Mouse (Mus musculus): Measurements from ENCODE around the gene Gm11562.

Gm11562 gene

DNA sequence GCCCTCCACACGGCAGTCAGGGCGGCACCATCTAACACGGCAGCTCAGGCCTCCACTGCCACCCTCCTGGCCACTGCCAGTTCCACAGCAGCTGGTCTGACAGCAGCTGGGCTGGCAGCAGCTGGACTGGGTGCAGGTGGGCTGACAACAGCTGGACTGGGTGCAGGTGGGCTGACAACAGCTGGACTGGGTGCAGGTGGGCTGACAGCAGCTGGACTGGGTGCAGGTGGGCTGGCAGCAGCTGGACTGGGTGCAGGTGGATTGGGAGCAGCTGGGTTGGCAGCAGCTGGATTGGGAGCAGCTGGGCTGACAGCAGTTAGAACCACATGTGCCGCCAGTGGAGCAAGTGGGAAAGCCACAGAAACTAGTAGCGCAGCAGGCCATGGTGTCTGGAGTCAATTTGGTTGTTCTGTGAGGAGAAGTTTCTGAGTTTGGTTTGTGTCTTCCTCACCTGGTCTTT is 37.0 kb downstream of the Gm11562 start, which contains the start of gene Krtap1-4:
Gene Krtap1-4 (minus strand): TSS at position 410 of the 460 bp plus-strand sequence.
- no peak for DNase-seq (ENCODE audit: low spot score)

DNA sequence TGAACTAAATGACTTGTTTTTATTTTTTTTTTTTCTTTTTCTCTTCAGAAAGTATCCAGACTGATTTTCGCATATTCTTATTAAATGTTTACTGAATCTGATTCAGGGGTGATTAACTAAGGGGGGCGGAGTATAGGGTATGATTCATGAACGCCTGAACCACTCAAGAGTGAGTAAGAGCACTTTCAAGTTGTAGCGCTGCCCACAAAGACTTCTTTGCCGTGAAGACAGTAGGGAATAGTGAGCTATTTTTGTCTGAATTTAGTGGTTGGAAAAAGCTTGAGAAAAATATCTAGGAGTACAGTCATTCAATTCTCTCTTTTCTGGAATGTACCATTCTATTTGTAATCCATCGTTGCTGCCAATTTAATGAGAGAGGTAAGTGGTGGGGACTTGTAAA is 38.7 kb downstream of the Gm11562 start:
- no peak for DNase-seq (ENCODE audit: low spot score)

DNA sequence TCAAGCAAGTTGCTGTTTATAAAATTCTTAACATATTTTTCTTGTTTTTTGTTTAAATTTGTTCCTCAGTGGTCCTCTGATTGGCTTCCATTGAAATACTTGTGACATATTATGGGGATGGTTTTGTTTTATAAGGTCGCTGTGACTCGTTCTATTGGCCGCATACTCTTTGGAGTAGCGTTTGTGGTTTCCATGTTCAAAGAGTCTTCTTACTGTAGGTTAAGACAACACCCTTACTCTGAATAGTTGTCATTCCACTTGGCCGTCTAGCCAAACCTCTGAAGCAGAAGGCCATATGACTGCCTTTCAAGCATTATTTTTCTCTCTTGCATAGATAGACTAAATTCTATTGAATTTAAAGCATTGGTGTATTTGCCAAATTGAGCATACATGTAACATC is 39.2 kb downstream of the Gm11562 start:
- DNase-seq (ENCODE audit: low spot score) = no peak

DNA sequence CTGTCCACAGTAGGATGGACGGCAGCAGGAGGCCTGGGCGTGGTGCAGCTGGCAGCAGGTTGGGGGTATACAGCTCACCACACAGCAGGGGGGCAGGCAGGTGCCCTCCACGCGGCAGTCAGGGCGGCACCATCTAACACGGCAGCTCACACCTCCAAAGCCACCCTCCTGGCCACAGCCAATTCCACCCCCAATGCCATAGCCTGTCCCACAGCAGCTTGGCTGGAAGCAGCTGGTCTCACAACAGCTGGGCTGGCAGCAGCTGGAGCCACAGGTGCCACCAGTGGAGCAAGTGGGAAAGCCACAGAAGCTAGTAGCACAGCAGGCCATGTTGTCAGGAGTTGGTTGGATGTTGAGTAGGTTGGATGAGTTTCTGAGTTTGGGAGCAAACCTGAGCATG is 39.6 kb downstream of the Gm11562 start, which contains the start of gene Krtap1-5:
Gene Krtap1-5 (minus strand): TSS at position 381 of the 400 bp plus-strand sequence.
- DNase-seq (ENCODE audit: low spot score) = no peak

DNA sequence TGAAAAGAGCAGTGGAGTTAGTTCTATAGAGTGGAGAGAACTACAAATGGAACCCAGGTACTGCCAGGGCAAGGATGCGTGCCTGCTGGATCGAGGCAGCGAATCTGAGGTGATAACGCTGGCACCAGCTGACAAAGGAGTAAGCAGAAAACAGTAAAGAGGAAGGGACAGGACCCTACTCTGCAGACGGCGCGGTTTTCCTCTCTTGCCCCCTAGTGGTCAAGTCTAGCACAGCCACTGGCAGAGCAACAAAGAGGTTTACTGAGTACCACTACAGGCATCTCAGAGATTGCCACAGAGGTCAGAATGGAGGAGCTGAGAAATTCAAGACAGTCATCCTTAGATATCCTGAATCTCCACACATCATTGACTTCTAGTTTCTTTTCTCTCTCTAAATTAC is 46.1 kb downstream of the Gm11562 start:
- DNase-seq (ENCODE audit: low spot score) = no peak

DNA sequence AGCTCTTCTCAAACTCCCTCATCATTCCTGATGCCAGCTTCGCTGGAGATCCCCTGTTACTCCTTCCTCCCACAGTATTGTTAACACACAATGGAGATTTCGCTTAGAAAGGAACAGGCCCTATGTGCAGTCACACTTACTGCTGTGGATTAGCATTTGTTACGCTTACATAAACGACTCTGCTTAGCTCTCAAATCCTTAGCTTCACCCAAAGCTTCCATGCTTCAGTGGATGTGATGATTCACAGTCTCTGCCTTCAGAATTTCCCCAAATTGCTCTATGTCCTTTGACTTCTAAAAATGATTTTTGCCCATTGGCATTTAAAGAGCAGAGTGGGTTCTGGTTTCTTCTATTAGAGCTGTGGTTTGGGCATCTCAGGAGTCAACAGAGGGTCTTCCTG is 47.1 kb downstream of the Gm11562 start:
- DNase-seq (ENCODE audit: low spot score) = no peak
